Mouse (Mus musculus) embryo, embryonic 9.5 days (tissue): Measurements from ENCODE around the gene Zfp821.
A peak's percentile ranks its signal among the peaks of the same experiment; 100 is the strongest.

ENCODE experiments used
- DNase-seq: peaks from one replicate; pipeline ENCODE4 v3.0.0-alpha.2; 2017; ENCODE audit errors: extremely low spot score

Zfp821 gene

GRCm38 (mm10) chr8:109705320-109706075 is at the start of gene Zfp821:
Gene Zfp821, plus strand, starts transcription at chr8:109705546.
- DNase-seq: peak; percentile 93

- no peak for DNase-seq
Measured at GRCm38 (mm10) chr8:109656860-109657259, 48.5 kb upstream of the Zfp821 start.

GRCm38 (mm10) chr8:109662328-109662727 is 43.0 kb upstream of the Zfp821 start:
- no peak for DNase-seq

- DNase-seq: no peak
Measured at GRCm38 (mm10) chr8:109666616-109667015, 38.7 kb upstream of the Zfp821 start.

- no peak for DNase-seq
Measured at GRCm38 (mm10) chr8:109672656-109673055, 32.7 kb upstream of the Zfp821 start.

GRCm38 (mm10) chr8:109673596-109673995 is 31.8 kb upstream of the Zfp821 start:
- no peak for DNase-seq

- no peak for DNase-seq
Measured at GRCm38 (mm10) chr8:109675896-109676643, 29.3 kb upstream of the Zfp821 start.

- DNase-seq: no peak
Measured at GRCm38 (mm10) chr8:109681535-109681934, 23.8 kb upstream of the Zfp821 start.

GRCm38 (mm10) chr8:109682120-109682519 is 23.2 kb upstream of the Zfp821 start:
- DNase-seq: no peak

- no peak for DNase-seq
Measured at GRCm38 (mm10) chr8:109687248-109687647, 18.1 kb upstream of the Zfp821 start.

GRCm38 (mm10) chr8:109691769-109692168 is 13.6 kb upstream of the Zfp821 start:
- peak; percentile 2 for DNase-seq

GRCm38 (mm10) chr8:109692443-109693145 is 12.8 kb upstream of the Zfp821 start:
- peak; percentile 1 for DNase-seq

GRCm38 (mm10) chr8:109693146-109693900 is 12.0 kb upstream of the Zfp821 start, which contains the start of gene Ist1:
Gene Ist1, minus strand, starts transcription at chr8:109693260.
- DNase-seq: peak; percentile 98

GRCm38 (mm10) chr8:109694154-109694553 is 11.2 kb upstream of the Zfp821 start:
- DNase-seq: no peak

- DNase-seq: no peak
Measured at GRCm38 (mm10) chr8:109697754-109698153, 7.6 kb upstream of the Zfp821 start.

- DNase-seq: no peak
Measured at GRCm38 (mm10) chr8:109698477-109698876, 6.9 kb upstream of the Zfp821 start.

GRCm38 (mm10) chr8:109704565-109705319 is 604 bp upstream of the Zfp821 start:
- DNase-seq: no peak

- no peak for DNase-seq
Measured at GRCm38 (mm10) chr8:109706076-109706873, 929 bp downstream of the Zfp821 start.

GRCm38 (mm10) chr8:109706874-109707237 is 1.5 kb downstream of the Zfp821 start:
- peak; percentile 79 for DNase-seq

GRCm38 (mm10) chr8:109707921-109708320 is 2.6 kb downstream of the Zfp821 start:
- DNase-seq: no peak
